Mouse (Mus musculus): ENCODE data around the gene Steap3. TPM values are rescaled to one million over a fixed set of nuclear protein-coding genes. Genes with fewer than 3 reads are reported as not detected.

Steap3 gene
- polyA plus RNA-seq, 1 experiment from 2014 or later = 2.6 TPM

- Histone ChIP-seq H3K4me3 (no peak overlapping the region), H3K27ac (no peak overlapping the region), H3K4me2 (replicated peaks) (no peak overlapping the region), H3K27me3 (no peaks in the 10 kb centered on the region), H3K36me3 (no peaks in the 10 kb centered on the region), H3K9ac (no peak overlapping the region), H3K4me1 (0 out of 2 replicates have a peak, but pooled peaks cover 4% of the 10 kb centered on the region), H3K9me3 (no peaks in the 10 kb centered on the region)
- ATAC-seq (ENCODE audit: insufficient number of reproducible peaks, insufficient read depth, low FRiP score, low TSS enrichment) = no peak
- WGBS = 90% methylated on average over 3 of the region's 3 CpGs
These were observed 4.9 kb downstream of the Steap3 start for GRCm38 (mm10) chr1:120267631-120268030.

- Histone ChIP-seq H3K36me3 (no peaks in the 10 kb centered on the region), H3K4me1 (peaks cover 8% of the 10 kb centered on the region; the same call in 1 of the 2 replicates), H3K9me3 (no peaks in the 10 kb centered on the region), H3K27ac (no peak overlapping the region), H3K4me3 (no peak overlapping the region), H3K27me3 (no peaks in the 10 kb centered on the region), H3K4me2 (replicated peaks) (no peak overlapping the region), H3K9ac (no peak overlapping the region)
- 36% methylated on average over 4 of the region's 4 CpGs for WGBS
- ATAC-seq (ENCODE audit: insufficient number of reproducible peaks, insufficient read depth, low FRiP score, low TSS enrichment) = no peak
These were observed 6.0 kb downstream of the Steap3 start for GRCm38 (mm10) chr1:120266460-120266859.

GRCm38 (mm10) chr1:120264861-120265686, 7.4 kb downstream of the Steap3 start:
- peak overlapping the region; percentile 53 for H3K4me3 ChIP-seq
- H3K4me2 ChIP-seq (replicated peaks) = peak overlapping the region; percentile 94
- peak; percentile 74 for ATAC-seq (ENCODE audit: insufficient number of reproducible peaks, insufficient read depth, low FRiP score, low TSS enrichment)
- H3K9me3 ChIP-seq = no peaks in the 10 kb centered on the region
- H3K27ac ChIP-seq = no peak overlapping the region
- H3K27me3 ChIP-seq = no peaks in the 10 kb centered on the region
- 2% methylated on average over 40 of the region's 40 CpGs for WGBS
- peak overlapping the region; percentile 39 for H3K9ac ChIP-seq
- H3K36me3 ChIP-seq = no peaks in the 10 kb centered on the region
- H3K4me1 ChIP-seq = peaks cover 8% of the 10 kb centered on the region; the same call in 1 of the 2 replicates

GRCm38 (mm10) chr1:120263226-120263625, 9.3 kb downstream of the Steap3 start:
- 70% methylated on average over 4 of the region's 4 CpGs for WGBS
- H3K4me3 ChIP-seq = no peak overlapping the region
- H3K36me3 ChIP-seq = no peaks in the 10 kb centered on the region
- no peaks in the 10 kb centered on the region for H3K27me3 ChIP-seq
- peaks cover 19% of the 10 kb centered on the region; the same call in 1 of the 2 replicates for H3K4me1 ChIP-seq
- no peak overlapping the region for H3K4me2 ChIP-seq (replicated peaks)
- H3K9ac ChIP-seq = no peak overlapping the region
- no peak for ATAC-seq (ENCODE audit: insufficient number of reproducible peaks, insufficient read depth, low FRiP score, low TSS enrichment)
- no peak overlapping the region for H3K27ac ChIP-seq
- H3K9me3 ChIP-seq = no peaks in the 10 kb centered on the region

- Histone ChIP-seq H3K27ac (no peak overlapping the region), H3K9ac (no peak overlapping the region), H3K4me3 (no peak overlapping the region), H3K36me3 (no peaks in the 10 kb centered on the region), H3K27me3 (no peaks in the 10 kb centered on the region), H3K4me1 (peaks cover 19% of the 10 kb centered on the region; the same call in 1 of the 2 replicates), H3K9me3 (no peaks in the 10 kb centered on the region), H3K4me2 (replicated peaks) (no peak overlapping the region)
- WGBS = 89% methylated on average over 5 of the region's 5 CpGs
- no peak for ATAC-seq (ENCODE audit: insufficient number of reproducible peaks, insufficient read depth, low FRiP score, low TSS enrichment)
These were observed 11.3 kb downstream of the Steap3 start for GRCm38 (mm10) chr1:120261166-120261565.

GRCm38 (mm10) chr1:120259249-120259648, 13.3 kb downstream of the Steap3 start:
- Histone ChIP-seq H3K27ac (no peak overlapping the region), H3K4me2 (replicated peaks) (no peak overlapping the region), H3K9me3 (no peaks in the 10 kb centered on the region), H3K4me3 (no peak overlapping the region), H3K9ac (no peak overlapping the region), H3K36me3 (no peaks in the 10 kb centered on the region), H3K4me1 (peaks cover 16% of the 10 kb centered on the region; the same call in 1 of the 2 replicates), H3K27me3 (no peaks in the 10 kb centered on the region)
- WGBS = 75% methylated on average over 7 of the region's 7 CpGs
- no peak for ATAC-seq (ENCODE audit: insufficient number of reproducible peaks, insufficient read depth, low FRiP score, low TSS enrichment)

GRCm38 (mm10) chr1:120258744-120259143, 13.8 kb downstream of the Steap3 start:
- no peak overlapping the region for H3K27ac ChIP-seq

GRCm38 (mm10) chr1:120258245-120258644, 14.3 kb downstream of the Steap3 start:
- H3K36me3 ChIP-seq = no peaks in the 10 kb centered on the region
- no peak overlapping the region for H3K9ac ChIP-seq
- no peaks in the 10 kb centered on the region for H3K27me3 ChIP-seq
- no peak overlapping the region for H3K4me3 ChIP-seq
- H3K4me1 ChIP-seq = peaks cover 16% of the 10 kb centered on the region; the same call in 1 of the 2 replicates
- H3K9me3 ChIP-seq = no peaks in the 10 kb centered on the region
- ATAC-seq (ENCODE audit: insufficient number of reproducible peaks, insufficient read depth, low FRiP score, low TSS enrichment) = no peak
- WGBS = 68% methylated on average over 8 of the region's 8 CpGs
- H3K4me2 ChIP-seq (replicated peaks) = no peak overlapping the region
- H3K27ac ChIP-seq = no peak overlapping the region

More at GRCm38 (mm10) chr1:120258744-120259143, 13.8 kb downstream of the Steap3 start:
- no peaks in the 10 kb centered on the region for H3K9me3 ChIP-seq
- H3K9ac ChIP-seq = no peak overlapping the region
- ATAC-seq (ENCODE audit: insufficient number of reproducible peaks, insufficient read depth, low FRiP score, low TSS enrichment) = no peak
- H3K4me1 ChIP-seq = peaks cover 16% of the 10 kb centered on the region; the same call in 1 of the 2 replicates
- no peaks in the 10 kb centered on the region for H3K27me3 ChIP-seq
- no peaks in the 10 kb centered on the region for H3K36me3 ChIP-seq
- no peak overlapping the region for H3K4me2 ChIP-seq (replicated peaks)
- WGBS = 33% methylated on average over 9 of the region's 9 CpGs
- no peak overlapping the region for H3K4me3 ChIP-seq

GRCm38 (mm10) chr1:120253751-120254150, 18.8 kb downstream of the Steap3 start:
- 86% methylated on average over 6 of the region's 6 CpGs for WGBS
- Histone ChIP-seq H3K27me3 (no peaks in the 10 kb centered on the region), H3K9ac (no peak overlapping the region), H3K36me3 (no peaks in the 10 kb centered on the region), H3K4me1 (peaks cover 5% of the 10 kb centered on the region; the same call in 1 of the 2 replicates), H3K4me3 (no peak overlapping the region), H3K9me3 (no peaks in the 10 kb centered on the region), H3K4me2 (replicated peaks) (no peak overlapping the region), H3K27ac (no peak overlapping the region)
- ATAC-seq (ENCODE audit: insufficient number of reproducible peaks, insufficient read depth, low FRiP score, low TSS enrichment) = no peak

GRCm38 (mm10) chr1:120252519-120253160, 19.9 kb downstream of the Steap3 start:
- Histone ChIP-seq H3K4me3 (no peak overlapping the region), H3K4me1 (no peaks in the 10 kb centered on the region), H3K9me3 (no peaks in the 10 kb centered on the region), H3K4me2 (replicated peaks) (no peak overlapping the region), H3K27me3 (no peaks in the 10 kb centered on the region), H3K27ac (no peak overlapping the region), H3K9ac (no peak overlapping the region), H3K36me3 (no peaks in the 10 kb centered on the region)
- no peak for ATAC-seq (ENCODE audit: insufficient number of reproducible peaks, insufficient read depth, low FRiP score, low TSS enrichment)
- WGBS = 86% methylated on average over 7 of the region's 7 CpGs

- H3K4me3 ChIP-seq = no peak overlapping the region
- H3K36me3 ChIP-seq = no peaks in the 10 kb centered on the region
- ATAC-seq (ENCODE audit: insufficient number of reproducible peaks, insufficient read depth, low FRiP score, low TSS enrichment) = no peak
- no peak overlapping the region for H3K9ac ChIP-seq
- no peak overlapping the region for H3K27ac ChIP-seq
- H3K9me3 ChIP-seq = no peaks in the 10 kb centered on the region
- no peak overlapping the region for H3K4me2 ChIP-seq (replicated peaks)
- H3K4me1 ChIP-seq = no peaks in the 10 kb centered on the region
- H3K27me3 ChIP-seq = no peaks in the 10 kb centered on the region
- WGBS = 86% methylated on average over 1 of the region's 1 CpGs
These were observed 21.3 kb downstream of the Steap3 start for GRCm38 (mm10) chr1:120251193-120251592.

- Histone ChIP-seq H3K36me3 (no peaks in the 10 kb centered on the region), H3K27ac (no peak overlapping the region), H3K4me2 (replicated peaks) (no peak overlapping the region), H3K4me1 (no peaks in the 10 kb centered on the region), H3K27me3 (no peaks in the 10 kb centered on the region), H3K9me3 (no peaks in the 10 kb centered on the region), H3K4me3 (no peak overlapping the region), H3K9ac (no peak overlapping the region)
- ATAC-seq (ENCODE audit: insufficient number of reproducible peaks, insufficient read depth, low FRiP score, low TSS enrichment) = no peak
- WGBS = 78% methylated on average over 3 of the region's 3 CpGs
These were observed 21.9 kb downstream of the Steap3 start for GRCm38 (mm10) chr1:120250586-120250985.

Measured in embryonic facial prominence, embryonic 12.5 days (tissue).